47 mouse cellular contexts compared by ENCODE assay signal in the genomic region with DNA sequence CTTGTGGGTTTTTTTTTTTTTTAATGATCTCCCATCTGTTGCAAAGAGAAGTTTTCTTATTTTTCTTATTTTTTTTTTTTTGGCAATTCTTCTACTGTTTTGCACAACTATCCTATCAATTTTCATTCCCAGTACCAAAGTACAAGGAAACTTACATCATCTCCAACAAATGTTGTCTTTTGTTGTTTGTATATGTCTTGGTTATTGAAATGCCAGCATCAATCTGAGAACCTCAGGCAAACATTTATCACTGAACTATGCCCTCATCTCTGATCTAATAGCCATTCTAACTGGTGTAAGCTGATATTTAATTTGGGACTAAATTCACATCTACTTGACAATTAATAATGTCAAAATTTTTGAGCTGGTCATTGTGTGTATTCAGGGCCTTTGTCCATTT. TPM values are rescaled to one million over a fixed set of nuclear protein-coding genes. Genes with fewer than 3 reads are reported as not detected.
"Had no signal": no experiment of that assay in that cellular context is flagged by ENCODE, and none has a peak within 500 bp of the region (broad histone marks: within the 10 kb centered on the region; RNA-seq: fewer than 3 reads in every experiment).

No protein-coding gene starts in this region.

- H3K4me3 ChIP-seq: heart, embryonic 10.5 days; heart, embryonic 12.5 days; heart, embryonic 13.5 days; heart, embryonic 15.5 days; hindbrain, embryonic 10.5 days; hindbrain, embryonic 12.5 days; hindbrain, embryonic 13.5 days; hindbrain, embryonic 15.5 days; intestine, embryonic 15.5 days; kidney, embryonic 15.5 days; layer of hippocampus, adult 2 months had no signal

- H3K4me2 ChIP-seq: heart, embryonic 11.5 days; heart, embryonic 12.5 days; heart, embryonic 13.5 days; heart, embryonic 15.5 days; hindbrain, embryonic 12.5 days; hindbrain, embryonic 13.5 days; hindbrain, embryonic 14.5 days; hindbrain, embryonic 15.5 days; intestine, embryonic 15.5 days; kidney, embryonic 15.5 days had no signal

- H3K36me3 ChIP-seq: heart, embryonic 10.5 days; heart, embryonic 12.5 days; heart, embryonic 13.5 days; heart, embryonic 15.5 days; hindbrain, embryonic 10.5 days; hindbrain, embryonic 12.5 days; hindbrain, embryonic 13.5 days; hindbrain, embryonic 15.5 days; intestine, embryonic 15.5 days; kidney, embryonic 15.5 days had no signal

- H3K9ac ChIP-seq: heart, embryonic 12.5 days; heart, embryonic 13.5 days; heart, embryonic 15.5 days; hindbrain, embryonic 12.5 days; hindbrain, embryonic 13.5 days; hindbrain, embryonic 14.5 days; hindbrain, embryonic 15.5 days; intestine, embryonic 15.5 days; kidney, embryonic 15.5 days had no signal

- H3K9me3 ChIP-seq: heart, embryonic 10.5 days; heart, embryonic 12.5 days; heart, embryonic 13.5 days; heart, embryonic 15.5 days; hindbrain, embryonic 10.5 days; hindbrain, embryonic 12.5 days; hindbrain, embryonic 13.5 days; hindbrain, embryonic 15.5 days; intestine, embryonic 15.5 days; kidney, embryonic 15.5 days had no signal

- H3K4me1 ChIP-seq: heart, embryonic 10.5 days; heart, embryonic 12.5 days; heart, embryonic 13.5 days; heart, embryonic 15.5 days; hindbrain, embryonic 10.5 days; hindbrain, embryonic 12.5 days; hindbrain, embryonic 13.5 days; hindbrain, embryonic 15.5 days; intestine, embryonic 15.5 days had no signal

- ATAC-seq: hindbrain, embryonic 16.5 days; hindbrain, postnatal 0 days; inflammation-experienced regulatory T-cells, adult 6 months; intestine, embryonic 15.5 days; intestine, embryonic 16.5 days; intestine, postnatal 0 days had no signal

- H3K27me3 ChIP-seq: heart, embryonic 12.5 days; heart, embryonic 13.5 days; heart, embryonic 15.5 days; hindbrain, embryonic 12.5 days; hindbrain, embryonic 13.5 days; hindbrain, embryonic 15.5 days; intestine, embryonic 15.5 days; kidney, embryonic 15.5 days had no signal

- H3K27ac ChIP-seq: heart, embryonic 10.5 days; heart, embryonic 13.5 days; heart, embryonic 15.5 days; hindbrain, embryonic 10.5 days; hindbrain, embryonic 12.5 days; hindbrain, embryonic 13.5 days; hindbrain, embryonic 14.5 days; hindbrain, embryonic 15.5 days; hindbrain, postnatal 0 days; intestine, embryonic 15.5 days; kidney, embryonic 15.5 days; kidney, postnatal 0 days; layer of hippocampus, adult 2 months had no signal

- DNase-seq: heart, postnatal 10 days; heart, postnatal 14 days; heart, postnatal 36 days; heart, postnatal 4 days; kidney, adult 11 months; kidney, adult 18-20 months; kidney, adult 2 months; kidney, adult 8-10 months; kidney, adult 9 months; kidney, postnatal 10 days; kidney, postnatal 14 days; kidney, postnatal 25 days; kidney, postnatal 36 days; kidney, postnatal 4 days; layer of hippocampus, adult 9-11 months; layer of hippocampus, postnatal 36 days had no signal

RNA-seq across cellular contexts. Expression of gene Akr1d1, which starts 50.0 kb away (rescaled TPM):
- total RNA-seq: heart, adult 8-10 months; heart, postnatal 10 days; heart, postnatal 14 days; heart, postnatal 25 days; heart, postnatal 36 days; heart, postnatal 4 days; hematopoietic stem cell, adult 5-6 weeks; hindbrain, postnatal 0 days; layer of hippocampus, adult 18-20 months; layer of hippocampus, adult 2 months; layer of hippocampus, postnatal 10 days; layer of hippocampus, postnatal 14 days; layer of hippocampus, postnatal 25 days; layer of hippocampus, postnatal 36 days had no signal
- polyA plus RNA-seq: heart, embryonic 10.5 days; heart, embryonic 11.5 days; heart, embryonic 12.5 days; heart, embryonic 13.5 days; heart, embryonic 14.5 days; heart, embryonic 15.5 days; heart, embryonic 16.5 days; heart, postnatal 0 days; hindbrain, embryonic 10.5 days; hindbrain, embryonic 11.5 days; hindbrain, embryonic 12.5 days; hindbrain, embryonic 13.5 days; hindbrain, embryonic 14.5 days; hindbrain, embryonic 15.5 days; hindbrain, embryonic 16.5 days; hindbrain, postnatal 0 days; inflammation-experienced regulatory T-cells, adult 6 months; large intestine, adult 2 months had no signal
